Mouse (Mus musculus) midbrain, embryonic 10.5 days (tissue): ENCODE data around the gene Nudt6. TPM values are rescaled to one million over a fixed set of nuclear protein-coding genes. Genes with fewer than 3 reads are reported as not detected.

ENCODE experiments used
- DNase-seq: peaks from one replicate; pipeline ENCODE4 v3.0.0-alpha.2; 2017; ENCODE audit warnings: low spot score
- H3K27ac ChIP-seq: fragments of 300-500 bp; sonication (generic); replicated peaks from 2 replicates; pipeline ENCODE4 v1.5.1; 2016; ENCODE audit warnings: mild to moderate bottlenecking
- H3K27me3 ChIP-seq: fragments of 300-500 bp; sonication (generic); 2 replicates; pipeline ENCODE4 v1.6.1; 2016; ENCODE audit warnings: low read depth, mild to moderate bottlenecking; ENCODE audit not compliant: poor library complexity, severe bottlenecking
- H3K36me3 ChIP-seq: fragments of 300-500 bp; sonication (generic); 2 replicates; pipeline ENCODE4 v1.6.1; 2016; ENCODE audit warnings: mild to moderate bottlenecking, moderate library complexity
- H3K4me1 ChIP-seq: fragments of 300-500 bp; sonication (generic); 2 replicates; pipeline ENCODE4 v1.6.1; 2016
- H3K4me3 ChIP-seq: fragments of 300-500 bp; sonication (generic); 2 replicates; pipeline ENCODE4 v1.5.1; 2016; ENCODE audit warnings: mild to moderate bottlenecking, moderate library complexity
- H3K9me3 ChIP-seq: fragments of 300-500 bp; sonication (generic); replicated peaks from 2 replicates; pipeline ENCODE4 v1.6.1; 2016; ENCODE audit warnings: mild to moderate bottlenecking
- WGBS: fragments of 180-500 bp; shearing (Covaris S2); methylation state at CpG from one replicate; pipeline ENCODE4 v1.1.7; 2016; 5-methylcytosine and 5-hydroxymethylcytosine counted together
- polyA plus RNA-seq: library from polyadenylated mRNA; unstranded; fragments of >200 nt; fragmentation: Nextera tagmentation; extraction: Ambion mirVana; gene quantifications from 2 replicates; pipeline ENCODE4 v1.2.1, GENCODE M21; 2016

Nudt6 gene
- polyA plus RNA-seq, 1 experiment from 2014 or later: 3.8 TPM

GRCm38 (mm10) chr3:37379201-37379600 lies 40.8 kb downstream of the Nudt6 start:
- Histone ChIP-seq H3K9me3 (no peaks in the 10 kb centered on the region), H3K4me1 (peaks cover 4% of the 10 kb centered on the region; the same call in 1 of the 2 replicates), H3K4me3 (no peak overlapping the region), H3K36me3 (no peaks in the 10 kb centered on the region), H3K27ac (no peak overlapping the region), H3K27me3 (no peaks in the 10 kb centered on the region)
- DNase-seq: no peak
- WGBS: 85% methylated on average over 14 of the region's 14 CpGs

GRCm38 (mm10) chr3:37378412-37378811 lies 41.6 kb downstream of the Nudt6 start:
- no peaks in the 10 kb centered on the region for H3K27me3 ChIP-seq
- no peaks in the 10 kb centered on the region for H3K9me3 ChIP-seq
- no peak overlapping the region for H3K4me3 ChIP-seq
- H3K4me1 ChIP-seq: peaks cover 4% of the 10 kb centered on the region; the same call in 1 of the 2 replicates
- no peaks in the 10 kb centered on the region for H3K36me3 ChIP-seq
- no peak overlapping the region for H3K27ac ChIP-seq
- DNase-seq: no peak
- WGBS: 84% methylated on average over 6 of the region's 6 CpGs

GRCm38 (mm10) chr3:37377926-37378325 lies 42.1 kb downstream of the Nudt6 start:
- H3K27me3 ChIP-seq: no peaks in the 10 kb centered on the region
- peaks cover 4% of the 10 kb centered on the region; the same call in 1 of the 2 replicates for H3K4me1 ChIP-seq
- H3K9me3 ChIP-seq: no peaks in the 10 kb centered on the region
- no peak overlapping the region for H3K4me3 ChIP-seq
- no peaks in the 10 kb centered on the region for H3K36me3 ChIP-seq
- no peak overlapping the region for H3K27ac ChIP-seq
- no peak for DNase-seq
- WGBS: 80% methylated on average over 6 of the region's 6 CpGs

DNA sequence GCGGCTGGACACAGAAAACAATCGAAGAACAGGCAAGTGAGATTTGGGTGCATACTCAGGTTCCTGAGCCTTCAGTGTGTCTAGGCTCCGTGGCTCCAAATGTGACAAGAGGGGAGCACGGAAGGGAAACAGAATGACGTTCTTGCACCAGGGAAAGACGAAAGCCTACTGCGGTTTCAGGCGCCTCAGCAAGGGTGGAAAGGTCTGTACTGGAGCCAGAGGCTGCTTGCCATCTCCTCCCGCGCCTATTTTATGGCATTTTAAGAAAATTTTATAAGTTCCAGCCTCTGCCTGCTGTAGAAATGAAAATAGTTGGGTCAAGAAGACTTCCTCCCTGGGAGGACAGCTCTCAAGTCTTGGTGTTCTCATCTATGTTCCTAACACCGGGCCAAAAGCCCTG lies 46.3 kb downstream of the Nudt6 start:
- H3K36me3 ChIP-seq: no peaks in the 10 kb centered on the region
- H3K4me3 ChIP-seq: no peak overlapping the region
- no peak for DNase-seq
- 89% methylated on average over 11 of the region's 11 CpGs for WGBS
- H3K27ac ChIP-seq: no peak overlapping the region
- no peaks in the 10 kb centered on the region for H3K9me3 ChIP-seq
- H3K4me1 ChIP-seq: peaks cover 4% of the 10 kb centered on the region; the same call in 1 of the 2 replicates
- no peaks in the 10 kb centered on the region for H3K27me3 ChIP-seq

DNA sequence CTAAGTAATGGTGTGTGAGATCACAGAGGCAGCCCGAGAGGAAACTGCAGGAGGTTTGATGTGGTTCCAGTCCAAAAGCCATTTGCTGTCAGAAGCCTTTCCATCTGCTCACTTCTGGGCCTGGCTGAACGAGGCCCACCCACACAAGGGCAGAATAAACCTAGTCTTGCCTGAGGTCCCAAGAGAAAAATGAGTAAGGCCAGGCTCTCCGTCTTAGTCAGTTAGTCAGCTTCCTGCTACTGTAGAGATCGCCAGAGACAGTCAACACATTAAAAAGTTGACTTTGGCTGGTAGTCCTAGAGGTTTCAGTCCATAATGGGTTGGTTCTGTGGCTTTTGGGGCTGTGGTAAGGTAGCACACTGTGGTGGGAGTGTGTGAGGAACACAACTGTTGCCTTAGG lies 49.6 kb downstream of the Nudt6 start:
- H3K36me3 ChIP-seq: no peaks in the 10 kb centered on the region
- H3K27ac ChIP-seq: no peak overlapping the region
- WGBS: 79% methylated on average over 4 of the region's 4 CpGs
- no peak for DNase-seq
- no peaks in the 10 kb centered on the region for H3K27me3 ChIP-seq
- H3K4me1 ChIP-seq: no peaks in the 10 kb centered on the region
- no peaks in the 10 kb centered on the region for H3K9me3 ChIP-seq
- H3K4me3 ChIP-seq: no peak overlapping the region

DNA sequence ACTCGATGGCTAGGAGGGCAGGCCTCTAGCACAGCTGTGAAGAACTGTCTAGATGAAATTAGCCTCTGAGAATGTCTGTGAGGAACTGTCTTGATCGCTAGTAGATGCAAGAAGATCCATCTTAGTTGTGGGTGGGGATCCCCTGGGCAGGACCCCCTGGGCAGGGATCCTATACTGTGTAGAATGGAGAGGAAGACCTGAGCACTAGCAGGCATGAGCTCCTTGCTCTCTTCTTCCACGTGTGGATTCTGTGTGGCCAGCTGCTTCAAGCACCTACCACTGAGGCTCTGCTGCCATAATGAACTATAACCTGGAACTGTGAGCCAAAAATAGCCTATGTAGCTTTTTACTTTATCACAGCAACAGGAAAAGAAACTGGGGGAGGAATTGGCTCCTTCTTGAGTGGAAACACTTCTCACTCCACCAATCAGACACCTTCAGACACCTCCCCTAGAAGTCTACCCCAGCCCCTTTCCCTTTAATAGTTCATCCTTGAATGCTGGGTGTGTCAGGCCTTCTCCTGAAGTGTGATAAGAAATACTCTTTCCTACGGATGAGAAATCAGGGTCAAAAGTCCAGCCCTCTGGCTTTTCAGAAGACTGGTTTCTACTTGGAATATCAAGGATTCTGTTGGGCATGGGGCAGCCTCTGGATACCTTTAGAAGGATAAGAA lies 53.5 kb downstream of the Nudt6 start:
- no peak overlapping the region for H3K4me3 ChIP-seq
- no peaks in the 10 kb centered on the region for H3K4me1 ChIP-seq
- 80% methylated on average over 4 of the region's 4 CpGs for WGBS
- H3K27me3 ChIP-seq: no peaks in the 10 kb centered on the region
- no peaks in the 10 kb centered on the region for H3K9me3 ChIP-seq
- no peak overlapping the region for H3K27ac ChIP-seq
- no peak for DNase-seq
- no peaks in the 10 kb centered on the region for H3K36me3 ChIP-seq

- H3K27ac ChIP-seq: no peak overlapping the region
- no peaks in the 10 kb centered on the region for H3K27me3 ChIP-seq
- H3K4me1 ChIP-seq: no peaks in the 10 kb centered on the region
- 62% methylated on average over 3 of the region's 3 CpGs for WGBS
- DNase-seq: no peak
- H3K36me3 ChIP-seq: no peaks in the 10 kb centered on the region
- no peak overlapping the region for H3K4me3 ChIP-seq
- H3K9me3 ChIP-seq: no peaks in the 10 kb centered on the region
Measured at GRCm38 (mm10) chr3:37365976-37366375, 54.0 kb downstream of the Nudt6 start.

DNA sequence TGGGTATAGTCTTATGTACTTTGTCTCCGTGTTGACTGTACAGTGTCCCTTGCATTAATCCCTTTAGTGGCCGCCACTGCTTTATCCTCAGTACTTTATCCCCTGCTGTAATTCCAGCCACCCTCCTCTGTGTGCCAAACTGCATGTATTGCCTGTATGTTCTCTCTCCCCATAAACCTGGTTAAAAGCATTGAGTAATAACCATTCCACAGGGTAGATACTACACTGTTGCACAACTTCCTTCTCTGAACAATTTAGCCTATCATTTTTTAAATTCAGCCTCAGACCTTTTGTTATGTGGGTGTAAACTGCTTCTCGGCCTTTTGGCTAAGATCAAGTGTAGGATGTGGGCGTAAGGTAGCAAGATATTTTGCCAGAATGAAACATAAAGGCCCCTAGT lies 54.9 kb downstream of the Nudt6 start:
- no peaks in the 10 kb centered on the region for H3K27me3 ChIP-seq
- H3K36me3 ChIP-seq: no peaks in the 10 kb centered on the region
- WGBS: 83% methylated on average over 4 of the region's 4 CpGs
- no peaks in the 10 kb centered on the region for H3K9me3 ChIP-seq
- no peak overlapping the region for H3K27ac ChIP-seq
- DNase-seq: no peak
- no peak overlapping the region for H3K4me3 ChIP-seq
- no peaks in the 10 kb centered on the region for H3K4me1 ChIP-seq

DNA sequence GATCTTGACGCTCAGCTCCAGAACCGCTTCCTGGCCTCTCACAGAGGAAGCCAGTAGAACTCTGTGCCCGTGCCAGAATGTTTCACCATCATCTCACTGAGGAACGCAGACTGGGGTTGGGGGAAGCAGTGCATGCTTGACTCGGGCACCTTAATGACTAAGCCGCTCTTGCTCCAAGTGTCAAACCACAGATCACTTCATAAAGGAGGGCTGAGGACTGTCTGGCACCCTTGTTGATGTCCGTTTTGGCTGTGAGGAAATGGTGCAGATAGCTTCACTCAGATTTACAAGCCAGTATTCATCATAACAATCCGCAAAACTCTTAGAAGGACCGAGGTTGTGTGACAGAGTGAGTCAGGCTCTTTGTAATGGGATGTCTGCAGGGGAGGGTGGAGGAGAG lies 59.3 kb downstream of the Nudt6 start:
- Histone ChIP-seq H3K9me3 (no peaks in the 10 kb centered on the region), H3K4me1 (no peaks in the 10 kb centered on the region), H3K27ac (no peak overlapping the region), H3K4me3 (no peak overlapping the region), H3K36me3 (no peaks in the 10 kb centered on the region), H3K27me3 (no peaks in the 10 kb centered on the region)
- 89% methylated on average over 9 of the region's 9 CpGs for WGBS
- DNase-seq: no peak

Other genes starting within 250 kb of the Nudt6 start
- not detected in 2 replicates for gene Il21, start 187.6 kb downstream of the Nudt6 start, polyA plus RNA-seq
- gene Bbs12, start 107.7 kb downstream of the Nudt6 start, polyA plus RNA-seq: 8.8 and 9.1 TPM in 2 replicates
- 1.7 and 2.7 TPM in 2 replicates for gene Cetn4, start 107.5 kb downstream of the Nudt6 start, polyA plus RNA-seq
- gene Fgf2, start 71.9 kb downstream of the Nudt6 start, polyA plus RNA-seq: 0.35 and 0.57 TPM in 2 replicates
- 40.1 and 48.9 TPM in 2 replicates for gene Spata5, start 315 bp downstream of the Nudt6 start, polyA plus RNA-seq
- 18.2 and 19.6 TPM in 2 replicates for gene Spry1, start 219.7 kb upstream of the Nudt6 start, polyA plus RNA-seq